Mouse (Mus musculus): ENCODE data around the gene Nr6a1.

The Nr6a1 gene

DNA sequence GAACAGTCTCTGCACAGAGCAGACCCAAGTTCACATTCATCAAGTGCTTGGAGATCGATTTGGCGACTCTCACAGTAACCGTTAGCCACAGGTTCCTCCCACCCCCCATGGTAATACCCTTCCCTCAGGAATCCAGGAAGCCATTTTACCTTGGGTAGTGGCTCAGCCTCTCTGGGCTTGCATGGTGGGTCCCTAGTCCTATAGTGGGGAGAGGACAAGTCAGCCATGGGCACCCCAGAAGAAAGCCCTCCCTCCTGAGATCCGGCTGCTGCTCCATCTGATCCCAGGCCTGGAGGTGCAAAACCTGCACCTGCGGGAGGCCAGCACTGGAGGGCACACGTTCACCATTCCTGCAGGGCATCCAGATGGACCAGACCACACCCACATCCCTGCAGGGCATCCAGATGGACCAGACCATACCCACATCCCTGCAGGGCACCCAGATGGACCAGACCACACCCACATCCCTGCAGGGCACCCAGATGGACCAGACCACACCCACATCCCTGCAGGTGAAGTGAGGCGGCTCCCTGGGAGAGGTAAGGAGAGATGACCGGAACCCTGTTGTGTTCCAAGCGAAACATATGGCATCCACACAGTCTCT, 252.0 kb downstream of the Nr6a1 start:
- DNase-seq (ENCODE audit: low spot score), result no peak
